Mouse (Mus musculus): ENCODE measurements at regions not wholly inside any gene's neighbourhood (a gene's known extent, or its start where the extent isn't known, plus 50 kb on each side); places are given as distances from the start of the nearest gene placed in this dataset.

DNA sequence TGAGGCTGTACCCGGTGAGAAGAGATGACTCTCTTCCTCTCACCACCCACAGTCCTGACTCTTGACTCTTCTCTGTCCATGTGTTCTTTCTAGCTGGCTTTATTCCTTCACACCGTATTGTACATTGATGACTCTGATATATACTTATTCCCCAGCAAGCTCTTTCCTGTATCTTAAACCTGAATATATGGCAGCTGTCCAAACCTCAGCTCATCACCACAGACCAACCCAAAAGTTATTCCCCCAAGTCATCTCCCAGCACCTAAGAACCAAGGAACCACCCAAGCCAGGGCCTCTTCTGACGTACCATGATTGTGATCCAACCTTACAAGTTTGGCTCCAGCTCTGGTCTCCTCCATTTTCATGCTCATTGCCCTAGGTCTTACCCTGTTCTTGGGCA is 99.1 kb upstream of the Prdm1 start:
- Histone ChIP-seq H3K4me3 (no peak overlapping the region), H3K27ac (no peak overlapping the region)
- TF ChIP-seq CTCF (IDR thresholded peaks at IDR 0.05): no peak
- intact Hi-C loops (cut with DNase I): no loop called here
- no peak for DNase-seq (ENCODE audit: extremely low spot score in 1 of 2, low spot score in 2 of 2)

DNA sequence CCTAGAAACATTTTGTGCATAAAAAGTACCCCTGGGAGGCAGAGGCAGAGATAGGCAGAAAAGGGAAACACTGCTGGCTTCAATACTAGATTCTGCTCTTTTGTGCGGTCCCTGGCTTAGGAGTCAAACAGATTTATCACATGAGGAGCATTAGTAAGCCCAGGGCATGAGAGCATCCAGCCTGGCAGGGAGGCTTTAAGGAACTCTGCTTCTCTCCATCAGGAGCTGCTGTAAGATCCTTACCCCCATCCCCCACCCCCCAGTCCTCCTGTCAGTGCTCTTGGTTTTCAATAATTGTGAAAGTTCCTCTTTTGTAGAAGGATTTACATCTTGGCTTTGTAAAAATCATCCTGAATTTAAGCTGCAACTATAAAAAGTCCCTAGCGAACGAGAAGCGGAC is 97.2 kb upstream of the Prdm1 start:
- no peak overlapping the region for H3K4me3 ChIP-seq
- H3K27ac ChIP-seq: no peak overlapping the region
- intact Hi-C loops (cut with DNase I): no loop called here
- TF ChIP-seq CTCF (IDR thresholded peaks at IDR 0.05): no peak
- no peak for DNase-seq (ENCODE audit: extremely low spot score in 1 of 2, low spot score in 2 of 2)

DNA sequence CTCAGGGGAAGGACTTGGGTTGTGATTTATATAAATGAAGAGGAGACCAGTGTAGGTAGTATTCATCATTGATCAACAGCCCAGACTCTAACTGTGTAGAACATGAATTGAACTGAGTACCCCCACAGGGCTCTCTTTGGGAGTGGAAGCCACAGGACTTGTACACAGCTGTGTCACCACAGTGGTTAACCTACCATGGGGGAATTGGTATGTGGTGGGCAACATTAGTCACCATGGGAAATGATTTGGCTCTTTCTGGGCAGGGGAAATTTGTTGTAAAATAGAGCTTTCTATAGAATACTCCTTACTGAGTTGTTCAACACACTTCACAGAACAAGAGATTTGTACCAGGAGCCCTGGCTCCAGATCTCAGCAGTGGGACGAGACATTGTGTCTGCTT is 87.3 kb upstream of the Prdm1 start:
- TF ChIP-seq CTCF (IDR thresholded peaks at IDR 0.05): no peak
- DNase-seq (ENCODE audit: extremely low spot score in 1 of 2, low spot score in 2 of 2): no peak
- Histone ChIP-seq H3K4me3 (no peak overlapping the region), H3K27ac (no peak overlapping the region)
- intact Hi-C loops (cut with DNase I): no loop called here

DNA sequence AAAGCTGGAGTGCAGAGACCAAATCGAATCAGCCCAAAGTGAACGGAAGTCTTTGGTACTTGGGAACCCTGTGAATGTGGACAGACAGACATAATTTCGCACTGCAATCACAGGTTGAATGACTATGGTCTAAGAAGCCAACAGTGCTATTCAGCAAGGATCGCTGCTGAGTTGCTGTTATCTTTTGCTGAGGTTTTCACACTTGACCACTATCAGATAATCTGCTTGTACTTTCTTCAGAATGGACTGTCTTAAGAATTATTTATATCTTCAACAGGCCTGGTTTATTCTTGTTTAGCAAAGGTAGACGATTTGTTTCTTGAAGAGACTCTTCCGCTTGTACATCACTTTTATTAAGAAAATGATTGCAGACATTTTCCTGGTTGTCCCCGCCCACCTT is 84.3 kb upstream of the Prdm1 start:
- intact Hi-C loops (cut with DNase I): no loop called here
- DNase-seq (ENCODE audit: extremely low spot score in 1 of 2, low spot score in 2 of 2): no peak
- no peak overlapping the region for H3K4me3 ChIP-seq
- H3K27ac ChIP-seq: no peak overlapping the region
- TF ChIP-seq CTCF (IDR thresholded peaks at IDR 0.05): no peak

DNA sequence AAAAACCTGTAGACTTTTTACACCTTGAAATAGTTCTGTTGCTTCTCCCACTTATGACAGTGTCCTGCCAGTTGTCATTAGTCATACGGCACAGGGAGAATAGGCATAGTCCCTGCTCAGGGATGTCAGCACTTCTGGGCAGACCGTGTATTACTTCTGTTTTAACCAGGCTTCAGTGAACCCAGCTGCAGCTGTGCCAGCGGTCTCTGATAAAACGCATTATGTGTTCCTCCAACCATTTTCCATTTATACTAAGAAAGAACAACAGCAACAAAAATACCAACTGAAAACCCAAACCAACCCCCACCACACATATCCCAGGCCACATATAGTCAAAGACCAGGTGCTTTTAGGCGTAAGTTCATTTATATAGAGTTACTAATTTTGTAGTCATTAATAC is 83.1 kb upstream of the Prdm1 start:
- intact Hi-C loops (cut with DNase I): no loop called here
- TF ChIP-seq CTCF (IDR thresholded peaks at IDR 0.05): no peak

DNA sequence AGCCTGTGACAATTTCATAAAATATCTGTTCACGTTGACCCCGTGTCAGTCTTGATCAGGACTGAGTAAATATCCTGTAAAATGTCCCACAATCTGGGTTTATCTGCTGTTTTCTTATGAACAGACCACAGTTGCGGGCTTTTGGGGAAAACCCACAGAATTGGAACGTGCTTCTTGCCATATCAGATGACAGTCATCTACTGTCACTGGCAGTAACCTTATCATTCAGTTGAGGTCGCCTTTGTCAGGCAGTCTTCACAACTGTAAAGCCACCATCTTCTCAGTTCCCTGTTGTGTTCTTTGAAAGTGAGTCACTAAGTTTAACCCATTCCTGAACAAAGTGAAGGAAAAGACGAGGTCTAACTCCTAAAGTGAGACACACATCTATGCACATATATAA is 80.9 kb upstream of the Prdm1 start:
- no peak for DNase-seq (ENCODE audit: extremely low spot score in 1 of 2, low spot score in 2 of 2)
- H3K4me3 ChIP-seq: no peak overlapping the region
- TF ChIP-seq CTCF (IDR thresholded peaks at IDR 0.05): no peak
- intact Hi-C loops (cut with DNase I): no loop called here
- H3K27ac ChIP-seq: no peak overlapping the region

More for the DNA sequence above, 83.1 kb upstream of the Prdm1 start:
- H3K4me3 ChIP-seq: no peak overlapping the region
- no peak for DNase-seq (ENCODE audit: extremely low spot score in 1 of 2, low spot score in 2 of 2)
- no peak overlapping the region for H3K27ac ChIP-seq

DNA sequence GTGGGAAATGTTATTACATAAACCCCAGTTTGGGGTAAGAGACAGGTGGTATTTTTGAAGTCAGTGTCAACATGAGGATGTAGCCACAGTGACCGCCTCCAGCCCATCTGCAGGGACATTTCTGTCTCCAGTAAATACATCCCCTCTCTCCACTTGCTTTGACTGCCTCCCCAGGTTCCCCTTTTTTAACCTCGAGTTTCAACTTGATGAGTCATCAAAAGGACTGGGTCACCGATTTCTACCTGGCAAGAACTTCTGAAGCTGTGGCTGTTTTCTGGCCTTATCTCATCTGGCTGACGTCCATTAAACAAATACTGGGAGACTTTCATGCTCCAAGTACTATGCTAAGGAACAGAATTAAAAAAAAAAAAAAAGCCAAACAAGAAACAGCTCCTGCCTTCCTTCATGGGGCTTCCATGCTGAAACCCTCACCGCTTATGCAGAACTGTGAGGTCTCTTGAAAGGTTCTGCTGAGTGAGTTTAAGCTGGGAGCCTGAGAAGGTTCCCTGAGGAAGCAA is 79.1 kb upstream of the Prdm1 start:
- Histone ChIP-seq H3K4me3 (no peak overlapping the region), H3K27ac (no peak overlapping the region)
- intact Hi-C loops (cut with DNase I): no loop called here
- DNase-seq (ENCODE audit: extremely low spot score in 1 of 2, low spot score in 2 of 2): no peak
- TF ChIP-seq CTCF (IDR thresholded peaks at IDR 0.05): no peak

DNA sequence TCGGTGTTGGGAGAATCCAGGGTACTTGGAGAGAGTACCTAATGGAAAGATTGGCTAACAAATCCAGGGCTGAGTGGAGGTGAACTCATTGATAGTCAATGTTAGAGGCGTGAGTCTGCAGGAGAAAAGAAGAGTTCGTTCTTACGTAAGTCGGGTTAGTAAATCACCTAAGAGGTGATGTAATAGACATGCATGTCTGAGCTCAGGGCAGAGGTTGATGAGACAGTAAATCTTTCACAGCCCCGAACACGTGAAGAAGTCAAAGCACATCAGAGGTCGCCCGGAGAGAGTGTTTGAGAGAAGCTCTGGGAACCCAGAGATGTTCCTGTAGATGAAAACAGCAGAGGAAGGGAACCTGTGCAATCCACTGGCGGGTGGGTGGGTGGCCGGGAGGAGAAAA is 76.2 kb upstream of the Prdm1 start:
- intact Hi-C loops (cut with DNase I): no loop called here

DNA sequence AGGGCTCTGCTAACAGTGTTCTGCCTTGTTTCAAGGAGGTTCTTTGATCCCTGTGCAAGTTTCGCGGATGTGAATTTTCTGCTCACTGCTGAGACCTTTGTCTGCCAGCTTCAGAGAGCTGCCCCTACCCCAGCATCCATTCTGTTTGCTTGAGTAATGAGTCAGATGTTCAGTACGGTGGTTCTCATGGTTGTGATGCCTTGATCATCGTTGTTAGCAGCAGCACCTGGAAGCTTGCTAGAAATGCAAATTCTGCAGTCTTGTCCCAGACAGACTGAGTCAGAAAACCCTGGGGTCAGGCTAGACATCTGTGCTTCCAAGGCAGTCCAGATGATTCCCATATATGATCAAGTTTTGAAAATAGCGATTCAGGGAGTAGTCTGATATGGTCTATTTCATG is 75.2 kb upstream of the Prdm1 start:
- no peak for DNase-seq (ENCODE audit: extremely low spot score in 1 of 2, low spot score in 2 of 2)
- no peak for TF ChIP-seq CTCF (IDR thresholded peaks at IDR 0.05)
- intact Hi-C loops (cut with DNase I): no loop called here
- no peak overlapping the region for H3K27ac ChIP-seq
- H3K4me3 ChIP-seq: no peak overlapping the region

More for the DNA sequence above, 76.2 kb upstream of the Prdm1 start:
- DNase-seq (ENCODE audit: extremely low spot score in 1 of 2, low spot score in 2 of 2): no peak
- TF ChIP-seq CTCF (IDR thresholded peaks at IDR 0.05): no peak
- Histone ChIP-seq H3K27ac (no peak overlapping the region), H3K4me3 (no peak overlapping the region)

DNA sequence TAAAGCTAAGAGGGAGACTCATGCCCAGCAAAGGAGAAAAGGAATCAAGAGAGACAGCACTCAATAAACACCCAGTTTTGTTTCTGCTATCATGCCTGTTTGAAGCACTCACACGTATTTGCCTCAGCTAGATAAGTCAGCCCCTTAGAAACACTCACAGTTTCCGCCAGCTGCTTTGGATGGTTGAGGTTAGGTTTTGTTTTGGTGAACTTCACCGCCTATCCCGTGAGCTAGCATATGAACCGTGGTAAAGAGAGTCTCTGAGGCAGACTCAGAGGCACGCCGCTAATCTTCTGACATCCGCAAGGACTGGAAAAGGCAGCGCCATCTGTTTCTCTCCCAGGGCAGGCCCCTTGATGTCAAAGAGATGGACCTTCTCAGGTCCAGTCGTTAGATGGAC is 73.2 kb upstream of the Prdm1 start:
- intact Hi-C loops (cut with DNase I): no loop called here
- no peak for DNase-seq (ENCODE audit: extremely low spot score in 1 of 2, low spot score in 2 of 2)
- no peak for TF ChIP-seq CTCF (IDR thresholded peaks at IDR 0.05)
- no peak overlapping the region for H3K27ac ChIP-seq
- no peak overlapping the region for H3K4me3 ChIP-seq

DNA sequence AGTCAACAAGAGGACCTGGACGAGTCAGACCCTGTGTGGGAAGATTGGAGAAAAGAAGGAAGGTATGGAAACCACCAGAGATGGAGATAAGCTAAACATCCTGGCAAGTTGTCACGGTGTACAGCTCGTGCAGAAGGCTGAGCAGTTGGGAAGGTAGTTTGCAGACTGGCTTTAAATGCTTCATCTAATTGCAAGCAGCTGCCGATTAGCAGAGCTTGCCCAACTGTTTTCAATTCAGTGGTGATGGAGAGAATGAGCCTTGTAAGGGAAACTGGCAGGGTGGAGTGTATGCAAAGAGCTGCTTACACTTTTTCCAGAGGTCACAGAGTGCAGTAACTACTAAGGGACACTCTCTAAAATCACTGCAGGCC is 71.6 kb upstream of the Prdm1 start:
- Histone ChIP-seq H3K4me3 (no peak overlapping the region), H3K27ac (no peak overlapping the region)
- DNase-seq (ENCODE audit: extremely low spot score in 1 of 2, low spot score in 2 of 2): no peak
- TF ChIP-seq CTCF (IDR thresholded peaks at IDR 0.05): no peak
- intact Hi-C loops (cut with DNase I): no loop called here

DNA sequence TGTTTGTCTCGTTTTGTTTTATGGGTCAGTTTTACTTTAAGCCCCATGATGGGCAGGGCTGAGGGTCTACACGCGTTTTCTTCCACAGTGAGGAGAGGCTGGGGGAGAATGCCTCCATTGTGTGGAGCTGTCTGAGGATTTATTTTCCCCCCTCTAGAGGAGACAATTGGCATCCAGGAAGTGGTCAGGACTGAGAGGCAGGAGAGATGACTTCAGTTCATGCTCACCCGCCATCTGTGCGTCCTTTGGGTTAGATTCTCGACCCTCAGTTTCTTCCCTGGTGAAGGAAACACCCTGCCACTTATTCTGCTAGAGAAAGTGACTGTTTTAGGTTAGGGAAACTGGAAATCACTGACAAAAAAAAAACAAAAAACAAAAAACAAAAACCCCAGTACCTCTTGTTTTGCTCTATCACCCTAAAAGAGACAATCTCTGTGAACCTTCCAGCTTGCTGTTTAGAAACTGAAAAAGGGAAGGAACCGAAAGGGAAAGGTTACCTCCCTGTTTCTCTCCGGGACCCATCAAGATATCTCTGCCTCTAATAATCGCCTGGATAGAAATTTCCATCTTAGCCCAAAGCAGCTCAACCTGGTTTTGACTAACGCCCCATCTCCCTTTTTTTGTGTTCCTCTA is 71.1 kb upstream of the Prdm1 start:
- intact Hi-C loops (cut with DNase I): no loop called here
- DNase-seq (ENCODE audit: extremely low spot score in 1 of 2, low spot score in 2 of 2): no peak
- Histone ChIP-seq H3K27ac (no peak overlapping the region), H3K4me3 (no peak overlapping the region)
- TF ChIP-seq CTCF (IDR thresholded peaks at IDR 0.05): no peak

DNA sequence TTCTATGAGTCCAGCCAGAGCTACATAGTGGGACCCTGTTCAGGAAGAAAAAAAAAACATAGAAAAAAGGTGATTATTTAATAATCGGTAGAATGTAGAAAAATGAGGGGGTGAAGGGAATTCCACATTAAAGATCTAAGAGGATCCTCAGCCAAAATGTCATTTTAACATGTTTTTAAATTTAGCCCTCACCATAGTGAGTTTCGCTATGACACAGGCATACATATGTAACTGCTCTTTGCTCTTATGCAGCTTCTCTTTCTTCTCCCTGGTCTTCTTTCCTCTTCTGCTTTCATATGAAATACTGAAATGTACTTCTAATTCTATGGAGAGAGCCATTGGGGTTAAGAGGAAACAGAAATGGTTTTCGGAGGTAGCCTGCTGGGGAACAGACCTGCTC is 70.3 kb upstream of the Prdm1 start:
- intact Hi-C loops (cut with DNase I): no loop called here
- no peak overlapping the region for H3K4me3 ChIP-seq
- DNase-seq (ENCODE audit: extremely low spot score in 1 of 2, low spot score in 2 of 2): no peak
- no peak overlapping the region for H3K27ac ChIP-seq
- no peak for TF ChIP-seq CTCF (IDR thresholded peaks at IDR 0.05)

Data from left cerebral cortex, adult 2 months (tissue).